Mouse (Mus musculus) thymus, adult 2 months (tissue): Measurements from ENCODE around the gene Adamtsl2. TPM values are rescaled to one million over a fixed set of nuclear protein-coding genes. Genes with fewer than 3 reads are reported as not detected.

Experiments used
- DNase-seq: peaks from one replicate; pipeline ENCODE4 v3.0.0; 2021
- H3K27ac ChIP-seq: fragments of 200-500 bp; 2 replicates; pipeline ENCODE4 v1.5.1; 2012; ENCODE audit warnings: low read length, control low read depth; ENCODE audit not compliant: control insufficient read depth, insufficient read depth
- H3K27me3 ChIP-seq: fragments of 200-500 bp; 2 replicates; pipeline ENCODE4 v1.6.1; 2012; ENCODE audit warnings: mild to moderate bottlenecking, low read length, moderate library complexity, mixed read lengths; ENCODE audit not compliant: control insufficient read depth, insufficient read depth
- H3K36me3 ChIP-seq: fragments of 200-500 bp; 2 replicates; pipeline ENCODE4 v1.6.1; 2012; ENCODE audit warnings: mild to moderate bottlenecking, low read length, moderate library complexity; ENCODE audit not compliant: control insufficient read depth, insufficient read depth
- H3K4me1 ChIP-seq: fragments of 200-500 bp; replicated peaks from 2 replicates; pipeline ENCODE4 v1.6.1; 2012; ENCODE audit warnings: low read length; ENCODE audit not compliant: control insufficient read depth, insufficient read depth
- H3K4me3 ChIP-seq: fragments of 200-500 bp; 2 replicates; pipeline ENCODE4 v1.5.1; 2012; ENCODE audit warnings: mild to moderate bottlenecking, low read length, control low read depth, moderate library complexity; ENCODE audit not compliant: control insufficient read depth, insufficient read depth
- CTCF ChIP-seq: fragments of 200-500 bp; IDR thresholded peaks from 2 replicates; pipeline ENCODE4 v1.5.1; 2012; ENCODE audit warnings: mild to moderate bottlenecking, control low read depth, low read length, moderate library complexity, borderline replicate concordance; ENCODE audit not compliant: control insufficient read depth, poor library complexity, insufficient read depth; ENCODE audit errors: extremely low read depth
- POLR2A ChIP-seq: fragments of 200-500 bp; IDR thresholded peaks from 2 replicates; pipeline ENCODE4 v1.6.1; 2012; ENCODE audit warnings: mild to moderate bottlenecking, low read length, control low read depth, moderate library complexity; ENCODE audit not compliant: control insufficient read depth, poor library complexity, insufficient read depth; ENCODE audit errors: extremely low read depth
- WGBS: fragments of 180-500 bp; shearing (Covaris S2); methylation state at CpG from one replicate; pipeline ENCODE4 v1.1.7; 2018; 5-methylcytosine and 5-hydroxymethylcytosine counted together
- polyA plus RNA-seq: library from polyadenylated mRNA; depleted of rRNA; stranded (reverse); fragments of >200 nt; gene quantifications from 2 replicates; pipeline ENCODE4 v1.2.3, GENCODE M21; 2012

Gene Adamtsl2
- polyA plus RNA-seq, 1 experiment, result 16.1 TPM

- Histone ChIP-seq H3K36me3 (no peaks in the 10 kb centered on the region), H3K27me3 (no peaks in the 10 kb centered on the region), H3K27ac (no peak overlapping the region), H3K4me1 (no peaks in the 10 kb centered on the region), H3K4me3 (no peak overlapping the region)
- WGBS, result 52% methylated on average over 3 of the region's 3 CpGs
- DNase-seq, result peak; percentile 88
- TF ChIP-seq POLR2A, result no peak
- peak; percentile 92 for TF ChIP-seq CTCF
These were observed 35.7 kb upstream of the Adamtsl2 start for GRCm38 (mm10) chr2:27043461-27043860.

- Histone ChIP-seq H3K36me3 (no peaks in the 10 kb centered on the region), H3K4me3 (no peak overlapping the region), H3K4me1 (no peaks in the 10 kb centered on the region), H3K27ac (no peak overlapping the region), H3K27me3 (no peaks in the 10 kb centered on the region)
- 99% methylated on average over 4 of the region's 4 CpGs for WGBS
- no peak for DNase-seq
- TF ChIP-seq CTCF, result no peak
- no peak for TF ChIP-seq POLR2A
These were observed 35.0 kb upstream of the Adamtsl2 start for GRCm38 (mm10) chr2:27044166-27044565.

- 87% methylated on average over 3 of the region's 3 CpGs for WGBS
- TF ChIP-seq CTCF (no peak), POLR2A (no peak)
- no peak for DNase-seq
- no peak overlapping the region for H3K27ac ChIP-seq
- H3K4me1 ChIP-seq, result no peaks in the 10 kb centered on the region
- H3K4me3 ChIP-seq, result no peak overlapping the region
- H3K36me3 ChIP-seq, result no peaks in the 10 kb centered on the region
- H3K27me3 ChIP-seq, result no peaks in the 10 kb centered on the region
These were observed 34.5 kb upstream of the Adamtsl2 start for GRCm38 (mm10) chr2:27044641-27045040.

- no peak overlapping the region for H3K4me3 ChIP-seq
- no peak overlapping the region for H3K27ac ChIP-seq
- TF ChIP-seq CTCF (no peak), POLR2A (no peak)
- WGBS, result 79% methylated on average over 8 of the region's 8 CpGs
- DNase-seq, result no peak
- no peaks in the 10 kb centered on the region for H3K36me3 ChIP-seq
- H3K4me1 ChIP-seq, result no peaks in the 10 kb centered on the region
- no peaks in the 10 kb centered on the region for H3K27me3 ChIP-seq
These were observed 33.0 kb upstream of the Adamtsl2 start for GRCm38 (mm10) chr2:27045979-27046770.

GRCm38 (mm10) chr2:27049408-27049807 lies 29.8 kb upstream of the Adamtsl2 start:
- no peak overlapping the region for H3K27ac ChIP-seq
- TF ChIP-seq POLR2A (no peak), CTCF (no peak)
- no peak for DNase-seq
- 80% methylated on average over 6 of the region's 6 CpGs for WGBS
- H3K4me1 ChIP-seq, result no peaks in the 10 kb centered on the region
- no peak overlapping the region for H3K4me3 ChIP-seq
- H3K36me3 ChIP-seq, result no peaks in the 10 kb centered on the region
- H3K27me3 ChIP-seq, result no peaks in the 10 kb centered on the region

GRCm38 (mm10) chr2:27058251-27058650 lies 20.9 kb upstream of the Adamtsl2 start:
- H3K36me3 ChIP-seq, result no peaks in the 10 kb centered on the region
- no peak overlapping the region for H3K27ac ChIP-seq
- H3K4me1 ChIP-seq, result peaks cover 48% of the 10 kb centered on the region
- no peak for DNase-seq
- 74% methylated on average over 4 of the region's 4 CpGs for WGBS
- no peak overlapping the region for H3K4me3 ChIP-seq
- H3K27me3 ChIP-seq, result no peaks in the 10 kb centered on the region
- no peak for TF ChIP-seq CTCF
- no peak for TF ChIP-seq POLR2A

GRCm38 (mm10) chr2:27058751-27059150 lies 20.4 kb upstream of the Adamtsl2 start:
- DNase-seq, result no peak
- H3K36me3 ChIP-seq, result no peaks in the 10 kb centered on the region
- H3K27me3 ChIP-seq, result no peaks in the 10 kb centered on the region
- no peak overlapping the region for H3K27ac ChIP-seq
- H3K4me1 ChIP-seq, result peaks cover 48% of the 10 kb centered on the region
- no peak overlapping the region for H3K4me3 ChIP-seq
- TF ChIP-seq POLR2A, result no peak
- no peak for TF ChIP-seq CTCF
- 49% methylated on average over 12 of the region's 12 CpGs for WGBS
